Mouse (Mus musculus): Measurements from ENCODE around the gene Hist1h2an.

GRCm38 (mm10) chr13:21779767-21780731 lies 7.0 kb downstream of the Hist1h2an start, which contains the start of gene Hist1h1b:
- no peak for TF ChIP-seq CTCF (IDR thresholded peaks at IDR 0.05; ENCODE audit: low read depth, low read length)
- no peak for TF ChIP-seq POLR2A (IDR thresholded peaks at IDR 0.05; ENCODE audit: borderline replicate concordance, low read depth, low read length)

Measured in bone marrow macrophage, adult 2 months (primary cell).